Mouse (Mus musculus) adrenal gland, postnatal 14 days (tissue): ENCODE results near the gene Retnla. TPM values are rescaled to one million over a fixed set of nuclear protein-coding genes. Genes with fewer than 3 reads are reported as not detected.
"Not testable (repeated sequence)": the region's sequence is repeated elsewhere in the genome, so short reads cannot be mapped to it uniquely, and the experiment has no call there.

Experiments used
- DNase-seq: peaks from one replicate; pipeline ENCODE4 v3.0.0; 2021; ENCODE audit warnings: mixed read lengths
- long read RNA-seq, 2 experiments: library from polyadenylated mRNA; stranded (forward); transcript quantifications; one replicate each; pipeline ENCODE4 v2.0.0; 2021
- total RNA-seq: library from RNA; stranded (reverse); gene quantifications from 2 replicates; pipeline ENCODE4 v1.2.3, GENCODE M21; 2021

Retnla gene
- 15.2 and 22.2 TPM in 2 replicates for total RNA-seq
- long read RNA-seq, experiment 1, partial matches to known transcripts, result 1 of 5 reads
- long read RNA-seq, experiment 1, other reads (novel, unspliced or antisense), result 0 of 5 reads
- long read RNA-seq, experiment 2, transcript Retnla-201 (4 exons, 599 nt), result major isoform, 9 of 9 reads
- long read RNA-seq, experiment 2, partial matches to known transcripts, result 0 of 9 reads
- long read RNA-seq, experiment 2, other reads (novel, unspliced or antisense), result 0 of 9 reads

GRCm38 (mm10) chr16:48842266-48842665 is at the start of gene Retnla:
Retnla (plus strand) TSS chr16:48842551.
- DNase-seq, result no peak

- DNase-seq, result no peak
Observed at GRCm38 (mm10) chr16:48798285-48798684, 44.1 kb upstream of the Retnla start.

- no peak for DNase-seq
Observed at GRCm38 (mm10) chr16:48799470-48799869, 42.9 kb upstream of the Retnla start.

GRCm38 (mm10) chr16:48800906-48801305 is 41.4 kb upstream of the Retnla start:
- no peak for DNase-seq

- DNase-seq, result no peak
Observed at GRCm38 (mm10) chr16:48805412-48805811, 36.9 kb upstream of the Retnla start.

- DNase-seq, result no peak
Observed at GRCm38 (mm10) chr16:48806521-48806920, 35.8 kb upstream of the Retnla start.

- peak; percentile 8 for DNase-seq
Observed at GRCm38 (mm10) chr16:48809374-48809773, 33.0 kb upstream of the Retnla start.

- no peak for DNase-seq
Observed at GRCm38 (mm10) chr16:48811881-48812436, 30.4 kb upstream of the Retnla start.

GRCm38 (mm10) chr16:48816695-48817094 is 25.7 kb upstream of the Retnla start, which contains the start of gene Retnlb:
Retnlb (plus strand) TSS chr16:48816856.
- DNase-seq, result no peak

GRCm38 (mm10) chr16:48818524-48818923 is 23.8 kb upstream of the Retnla start:
- no peak for DNase-seq

GRCm38 (mm10) chr16:48826474-48826873 is 15.9 kb upstream of the Retnla start:
- no peak for DNase-seq

GRCm38 (mm10) chr16:48827625-48828024 is 14.7 kb upstream of the Retnla start:
- DNase-seq, result no peak

GRCm38 (mm10) chr16:48829060-48829459 is 13.3 kb upstream of the Retnla start:
- DNase-seq, result no peak

GRCm38 (mm10) chr16:48832055-48832454 is 10.3 kb upstream of the Retnla start:
- DNase-seq, result no peak

GRCm38 (mm10) chr16:48833626-48834025 is 8.7 kb upstream of the Retnla start:
- DNase-seq, result not testable (repeated sequence)

GRCm38 (mm10) chr16:48843671-48844386 is 1.5 kb downstream of the Retnla start:
- no peak for DNase-seq

- peak; percentile 4 for DNase-seq
Observed at GRCm38 (mm10) chr16:48865004-48865403, 22.7 kb downstream of the Retnla start.

GRCm38 (mm10) chr16:48867690-48868089 is 25.3 kb downstream of the Retnla start:
- DNase-seq, result no peak

- no peak for DNase-seq
Observed at GRCm38 (mm10) chr16:48868663-48869062, 26.3 kb downstream of the Retnla start.

- DNase-seq, result no peak
Observed at GRCm38 (mm10) chr16:48869671-48870070, 27.3 kb downstream of the Retnla start.

GRCm38 (mm10) chr16:48871754-48872153 is 29.4 kb downstream of the Retnla start:
- DNase-seq, result no peak

- no peak for DNase-seq
Observed at GRCm38 (mm10) chr16:48872321-48872720, 30.0 kb downstream of the Retnla start, which contains the start of gene Retnlg. Retnlg (plus strand) TSS chr16:48872621.

GRCm38 (mm10) chr16:48890733-48891132 is 48.4 kb downstream of the Retnla start:
- no peak for DNase-seq
